Mouse (Mus musculus): ENCODE data around the gene Il11ra1. TPM values are rescaled to one million over a fixed set of nuclear protein-coding genes. Genes with fewer than 3 reads are reported as not detected.
A peak's percentile ranks its signal among the peaks of the same experiment; 100 is the strongest.
"Not testable (repeated sequence)": the region's sequence is repeated elsewhere in the genome, so short reads cannot be mapped to it uniquely, and the experiment has no call there.

Gene Il11ra1
- total RNA-seq, 2 experiments from 2014 or later: 85.8 to 111 TPM

GRCm38 (mm10) chr4:41678863-41679262, 20.9 kb upstream of the Il11ra1 start:
- DNase-seq (ENCODE audit: low spot score in 2 of 2): no peak

- no peak for DNase-seq (ENCODE audit: low spot score in 2 of 2)
Observed at GRCm38 (mm10) chr4:41679291-41679690, 20.5 kb upstream of the Il11ra1 start.

DNA sequence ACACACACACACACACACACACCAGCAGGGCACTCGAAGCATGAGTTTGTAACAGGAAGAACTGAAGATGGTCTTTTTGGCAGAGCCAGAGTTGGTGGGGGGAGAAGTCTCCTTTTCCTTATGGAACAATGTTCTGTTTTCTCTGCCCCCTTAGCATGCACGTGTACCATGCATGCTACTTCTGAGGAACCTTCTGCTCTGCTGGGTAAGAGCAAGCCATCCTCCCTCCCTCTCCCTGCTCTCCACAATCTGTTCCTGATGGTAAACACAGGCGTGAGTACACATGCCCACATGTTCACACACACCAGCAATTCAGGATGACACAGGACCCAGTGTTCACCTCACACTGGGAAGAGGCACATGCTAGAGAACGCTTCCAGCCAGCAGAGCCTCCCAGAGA, 18.6 kb upstream of the Il11ra1 start:
- no peak for DNase-seq (ENCODE audit: low spot score in 2 of 2)

GRCm38 (mm10) chr4:41681947-41682346, 17.8 kb upstream of the Il11ra1 start:
- DNase-seq (ENCODE audit: low spot score in 2 of 2): no peak

DNA sequence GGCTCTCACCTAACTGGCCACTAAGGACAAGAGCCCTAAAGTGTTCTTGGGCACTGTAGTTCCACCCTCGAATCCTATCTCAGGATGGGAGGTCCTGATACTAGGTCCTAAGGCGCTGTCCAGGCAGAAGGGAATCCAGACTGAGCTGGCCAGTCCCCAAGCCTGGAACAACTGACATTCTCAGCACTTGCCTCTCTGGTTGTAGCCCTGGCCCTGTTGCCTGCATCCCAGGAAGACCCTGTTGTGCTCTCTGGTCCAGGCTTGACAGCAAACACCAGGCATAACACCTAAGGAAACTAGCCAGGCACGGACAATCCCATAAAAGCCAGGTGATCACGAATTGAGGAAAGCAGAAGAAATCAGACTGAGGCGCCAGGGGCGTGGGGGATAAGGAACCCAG, 17.0 kb upstream of the Il11ra1 start:
- no peak for DNase-seq (ENCODE audit: low spot score in 2 of 2)

DNA sequence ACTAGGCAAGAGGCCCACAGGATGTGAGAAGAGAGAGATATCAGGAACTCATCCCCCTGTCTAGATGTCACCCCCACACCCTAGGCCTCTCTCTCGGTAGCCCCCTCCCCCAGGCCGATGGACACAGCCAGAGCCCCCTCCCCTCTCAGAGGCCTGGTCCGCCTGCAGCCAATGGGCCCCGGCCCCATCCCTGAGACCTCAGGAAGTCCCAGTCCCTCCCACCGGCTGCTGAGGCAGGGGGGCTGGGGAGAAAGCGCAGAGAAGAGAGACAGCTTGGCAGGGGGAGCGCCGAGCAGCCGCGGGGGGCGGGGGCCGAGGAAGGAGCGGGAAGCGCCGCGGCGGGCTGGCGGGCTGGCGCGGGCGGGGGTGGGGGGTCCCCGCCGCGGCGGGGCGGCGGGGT, 16.5 kb upstream of the Il11ra1 start:
- not testable (repeated sequence) for DNase-seq (ENCODE audit: low spot score in 2 of 2)

DNA sequence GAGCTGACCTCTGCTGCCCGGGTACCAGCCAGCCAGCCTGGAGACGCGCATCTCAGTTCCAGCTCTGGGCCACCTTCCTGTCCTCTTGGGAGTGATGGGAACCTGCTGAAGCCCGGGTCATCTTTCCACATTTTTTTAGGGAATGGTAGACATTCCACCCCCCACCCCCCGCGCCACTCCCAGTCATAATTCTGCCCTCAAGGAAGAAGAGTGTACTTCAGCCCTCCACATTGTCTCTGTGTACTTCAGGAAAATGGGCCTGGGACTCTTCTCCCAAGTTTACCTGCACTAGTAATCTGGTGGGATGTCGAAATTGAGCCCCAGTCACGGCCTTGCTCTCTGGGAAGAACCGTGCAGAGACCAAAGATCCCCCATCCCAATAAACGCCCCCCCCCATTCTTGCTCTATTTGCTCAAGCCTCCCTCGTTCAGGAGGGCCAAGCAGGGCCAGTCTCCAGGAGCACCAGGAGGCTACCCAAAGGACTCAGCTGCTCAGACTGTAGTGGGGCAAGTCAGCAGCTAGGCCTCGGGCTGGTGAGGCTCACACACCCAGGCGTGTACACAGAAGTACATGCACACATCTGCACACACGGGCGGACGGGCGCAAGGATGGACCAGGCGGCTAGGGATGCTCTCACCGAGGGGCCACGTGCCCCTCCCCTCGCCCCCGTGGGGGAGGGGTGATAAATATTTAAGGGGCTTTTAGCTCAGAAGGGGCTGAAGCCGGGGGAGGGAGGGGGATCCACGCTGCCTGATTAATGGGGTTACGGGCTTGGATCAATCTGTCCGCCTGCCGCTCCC, 15.5 kb upstream of the Il11ra1 start:
- not testable (repeated sequence) for DNase-seq (ENCODE audit: low spot score in 2 of 2)

DNA sequence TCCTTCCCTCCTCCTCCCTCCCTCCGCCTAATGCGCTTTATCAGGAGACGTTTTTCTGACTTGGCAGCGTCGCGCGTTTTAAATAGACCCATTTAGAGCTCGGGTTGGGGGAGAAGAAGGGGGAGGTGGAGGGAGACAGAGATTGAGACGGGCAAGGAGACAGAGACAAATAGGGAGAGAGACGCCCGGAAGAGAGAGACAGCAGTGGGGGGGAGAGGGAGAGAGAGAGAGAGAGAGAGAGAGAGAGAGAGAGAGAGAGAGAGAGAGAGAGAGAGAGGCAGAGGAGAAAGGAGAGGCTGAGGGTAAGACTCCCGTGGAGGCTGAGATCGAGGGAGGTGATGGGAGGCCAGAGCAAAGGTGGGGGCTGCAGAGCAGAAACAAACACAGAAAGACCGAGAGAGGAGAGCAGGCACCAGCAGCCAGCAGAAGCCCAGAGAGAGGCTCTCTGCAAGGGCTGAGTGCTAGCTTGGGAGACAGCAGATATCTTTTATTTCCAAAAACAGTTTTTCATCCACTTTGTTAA, 14.8 kb upstream of the Il11ra1 start:
- not testable (repeated sequence) for DNase-seq (ENCODE audit: low spot score in 2 of 2)

- not testable (repeated sequence) for DNase-seq (ENCODE audit: low spot score in 2 of 2)
Observed at GRCm38 (mm10) chr4:41685882-41686492, 13.8 kb upstream of the Il11ra1 start.

DNA sequence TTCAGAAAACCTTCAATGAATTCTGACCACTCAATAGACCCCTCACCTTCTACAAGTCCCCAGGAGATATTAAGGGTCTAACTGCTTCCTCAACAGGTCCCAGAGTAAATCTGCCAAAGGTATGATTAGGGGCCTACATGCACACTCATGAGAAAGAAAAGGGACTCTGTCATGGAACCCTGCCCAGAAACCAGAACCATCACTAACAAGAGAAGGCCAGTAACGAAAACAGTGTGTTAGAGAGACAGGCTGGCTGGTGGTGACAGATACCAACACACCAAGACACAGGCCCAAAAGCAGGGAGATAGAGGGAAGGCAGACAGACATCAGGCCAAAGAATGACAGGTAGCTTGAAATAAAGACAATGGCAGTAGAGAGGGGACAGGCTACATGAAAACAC, 11.2 kb upstream of the Il11ra1 start:
- DNase-seq (ENCODE audit: low spot score in 2 of 2): not testable (repeated sequence)

DNA sequence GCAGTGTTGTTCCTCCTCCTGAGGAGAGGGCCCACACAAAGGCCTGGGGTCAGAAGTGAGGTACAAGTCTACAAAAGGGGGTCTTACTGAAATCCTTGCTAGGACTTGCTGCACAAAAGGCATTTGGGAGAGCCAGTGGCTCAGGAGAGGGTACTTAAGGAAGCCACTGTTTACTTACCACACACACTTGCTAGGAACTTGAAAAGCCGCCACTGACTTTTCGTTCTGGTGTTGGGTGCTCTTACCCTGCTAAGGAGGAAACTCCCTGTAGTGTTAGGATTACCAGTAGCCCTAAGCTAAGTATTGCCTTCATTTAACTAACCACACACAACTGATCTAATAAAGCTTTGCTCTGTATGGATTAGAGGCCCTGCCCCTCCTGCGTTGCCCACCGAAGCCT, 9.8 kb upstream of the Il11ra1 start:
- not testable (repeated sequence) for DNase-seq (ENCODE audit: low spot score in 2 of 2)

DNA sequence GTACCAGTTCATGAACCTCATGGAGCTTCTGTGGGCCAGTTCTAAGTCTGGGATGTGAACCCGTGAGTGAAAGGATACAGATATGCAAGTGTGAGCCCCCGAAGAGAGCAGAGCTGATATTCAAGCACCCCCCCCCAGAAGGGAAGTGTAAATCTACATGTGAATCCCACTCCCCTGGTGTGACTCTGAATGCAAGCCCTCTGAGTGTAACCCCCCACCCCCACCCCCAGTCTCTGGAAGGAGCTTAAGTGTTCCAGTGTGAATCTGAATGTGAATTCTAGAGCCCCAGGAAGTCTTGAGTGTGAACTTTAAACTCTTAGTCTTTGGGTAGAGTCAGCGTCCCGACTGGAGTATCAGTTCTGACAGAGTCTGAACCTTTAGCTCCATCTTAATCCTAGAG, 6.3 kb upstream of the Il11ra1 start:
- DNase-seq (ENCODE audit: low spot score in 2 of 2): not testable (repeated sequence)

DNA sequence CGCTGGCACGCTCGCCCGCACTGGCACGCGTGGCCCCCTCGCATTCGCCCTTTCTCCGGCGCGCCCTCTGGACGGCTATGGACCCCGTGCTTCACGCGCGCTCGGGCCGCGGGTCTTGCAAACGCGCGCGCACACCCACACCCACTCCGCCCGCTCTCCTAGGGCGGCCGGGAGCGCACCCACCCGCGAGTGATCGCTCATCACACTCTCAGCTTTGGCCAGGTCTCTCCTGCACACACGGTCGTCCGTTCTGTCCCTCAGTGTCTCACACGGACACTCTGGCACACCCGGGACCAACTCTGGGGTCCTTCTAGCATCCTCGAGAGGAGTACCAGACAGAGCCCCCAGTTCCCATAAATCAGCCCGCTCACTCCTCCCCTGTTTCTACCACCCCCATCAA, 4.0 kb upstream of the Il11ra1 start:
- DNase-seq (ENCODE audit: low spot score in 2 of 2): not testable (repeated sequence)

DNA sequence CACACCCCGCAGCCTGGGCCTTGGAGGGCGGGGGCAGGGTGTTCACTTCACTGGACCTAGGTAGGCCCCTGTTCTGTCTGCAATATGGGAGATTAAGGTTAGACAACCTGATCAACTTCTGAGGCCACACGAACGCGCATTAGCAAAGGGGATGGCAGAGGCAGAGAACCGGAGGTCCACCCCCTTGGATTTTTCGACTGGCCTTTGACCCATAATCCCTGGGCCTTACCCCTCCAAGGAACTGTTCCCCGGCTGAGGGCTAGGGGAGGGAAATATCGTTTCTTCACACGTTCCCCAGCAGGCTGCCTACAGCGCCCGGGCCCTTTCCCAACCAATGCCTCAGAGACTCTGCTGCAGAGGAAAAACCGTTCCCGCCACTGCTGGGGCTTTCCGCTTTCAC, 3.3 kb upstream of the Il11ra1 start:
- DNase-seq (ENCODE audit: low spot score in 2 of 2): not testable (repeated sequence)

- DNase-seq (ENCODE audit: low spot score in 2 of 2): peak; percentile 76 to 81
Observed at GRCm38 (mm10) chr4:41696930-41697841, 2.6 kb upstream of the Il11ra1 start, which contains the start of gene Cntfr. TSS of gene Cntfr (minus strand) at chr4:41697089.

GRCm38 (mm10) chr4:41698421-41699016, 1.3 kb upstream of the Il11ra1 start:
- peak in 1 of 2 experiments; percentile 50 for DNase-seq (ENCODE audit: low spot score in 2 of 2)

DNA sequence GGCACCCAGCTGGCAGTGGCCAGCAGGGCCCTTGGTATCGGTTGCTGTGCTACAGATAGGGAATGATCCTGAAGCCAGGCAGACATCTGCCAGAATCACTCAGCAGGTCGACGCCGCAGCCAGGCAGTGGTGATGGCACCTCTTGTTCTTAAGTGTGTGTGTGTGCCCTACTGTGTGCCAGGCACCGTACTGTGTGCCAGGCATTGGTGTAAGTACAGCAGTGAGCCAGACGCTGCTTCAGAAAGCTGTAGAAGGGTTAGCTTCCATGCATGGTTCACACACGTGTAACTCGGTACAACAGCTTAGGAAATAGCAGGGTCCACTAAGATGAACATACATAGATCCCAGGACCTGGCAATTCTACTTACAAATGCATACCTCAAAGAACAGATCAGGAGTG, 435 bp downstream of the Il11ra1 start:
- not testable (repeated sequence) for DNase-seq (ENCODE audit: low spot score in 2 of 2)

DNA sequence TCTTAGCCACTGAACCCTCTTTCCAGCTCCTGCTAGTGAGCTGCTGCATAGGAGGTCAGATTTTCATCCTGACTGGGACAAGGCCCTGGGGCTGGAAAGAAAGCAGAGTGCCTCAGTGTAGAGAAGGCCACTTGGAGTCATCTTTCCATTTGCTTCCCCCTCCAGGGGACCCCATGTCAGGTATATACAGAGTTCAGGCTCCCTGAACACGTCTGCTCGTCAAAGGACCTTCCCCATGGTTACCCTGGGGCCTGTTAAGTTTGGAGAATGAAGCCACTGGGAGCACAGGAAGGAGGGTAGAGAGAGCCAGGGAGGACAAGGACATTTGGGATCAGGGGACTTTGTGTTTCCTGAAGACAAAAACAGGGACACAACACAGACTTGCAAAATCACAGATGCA, 2.4 kb downstream of the Il11ra1 start:
- DNase-seq (ENCODE audit: low spot score in 2 of 2): not testable (repeated sequence)

- no peak for DNase-seq (ENCODE audit: low spot score in 2 of 2)
Observed at GRCm38 (mm10) chr4:41704651-41705050, 4.9 kb downstream of the Il11ra1 start.

DNA sequence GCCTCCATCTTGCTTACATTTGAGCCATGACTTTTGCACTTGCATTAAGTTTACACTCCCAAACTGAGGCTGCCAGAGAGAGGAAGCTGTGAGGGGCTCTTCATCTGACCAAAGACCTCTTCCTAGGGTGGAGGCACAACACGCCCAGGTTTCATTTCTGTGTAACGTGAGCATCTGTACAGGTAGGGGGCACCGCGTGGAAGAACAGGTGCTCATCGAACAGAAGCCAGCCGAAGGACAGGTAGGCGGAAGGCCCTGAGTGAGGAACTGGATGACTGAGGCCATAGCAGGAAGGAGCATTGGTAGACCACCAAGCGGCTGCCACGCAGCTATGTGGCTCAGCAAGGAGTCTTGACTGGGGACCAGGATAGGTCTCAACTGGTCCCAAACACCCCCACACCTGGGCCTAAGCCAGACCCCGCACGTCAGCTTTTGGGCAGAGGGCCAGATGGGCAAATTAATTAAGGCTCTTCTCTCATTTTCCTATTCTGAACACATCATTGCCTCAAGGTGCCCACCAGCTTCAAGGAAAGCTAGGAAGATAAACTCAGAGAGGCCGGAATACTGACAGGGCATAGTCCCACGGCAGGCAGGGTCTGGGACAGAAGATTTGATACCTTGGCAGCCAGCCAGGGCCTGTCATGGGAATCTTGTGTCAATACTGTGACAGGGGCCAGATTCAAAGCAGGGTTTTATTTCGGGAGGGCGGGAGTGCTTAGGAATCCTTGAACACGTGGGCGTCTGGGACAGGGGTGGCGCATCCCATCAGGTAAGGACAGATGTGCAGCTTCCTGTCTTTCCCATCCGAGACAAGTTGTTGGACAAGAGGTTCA, 6.3 kb downstream of the Il11ra1 start:
- DNase-seq (ENCODE audit: low spot score in 2 of 2): no peak

All from gastrocnemius, postnatal 4 days (tissue).